ENCODE assay signal across 26 mouse cellular contexts in the genomic region with DNA sequence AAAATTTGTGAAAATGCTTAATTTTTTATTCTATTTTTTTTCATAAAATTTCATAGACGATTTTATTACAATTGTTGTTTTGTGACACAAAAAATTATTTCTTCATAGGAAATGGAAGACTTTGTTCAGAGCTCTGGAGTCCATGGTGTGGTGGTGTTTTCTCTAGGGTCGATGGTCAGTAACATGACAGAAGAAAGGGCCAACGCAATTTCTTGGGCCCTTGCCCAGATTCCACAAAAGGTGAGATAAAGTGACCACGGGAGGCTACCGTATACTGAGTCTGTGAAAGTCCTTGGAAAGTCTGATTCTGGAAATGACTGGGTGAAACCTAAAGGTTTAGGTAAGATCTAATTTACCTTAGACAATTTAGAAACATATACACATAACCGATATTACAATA. TPM values are rescaled to one million over a fixed set of nuclear protein-coding genes. Genes with fewer than 3 reads are reported as not detected.
DNase-seq lines count a peak whose midpoint lies in the region; ATAC-seq and TF ChIP-seq lines count a peak whose summit lies in the region.
"Had no signal": no experiment of that assay in that cellular context is flagged by ENCODE, and none has a peak within 500 bp of the region (broad histone marks: within the 10 kb centered on the region; RNA-seq: fewer than 3 reads in every experiment).

No protein-coding gene starts in this region.

- no peak overlapping the region for H3K4me2 ChIP-seq in embryonic facial prominence, embryonic 13.5 days
- no peak overlapping the region for H3K4me2 ChIP-seq in liver, embryonic 11.5 days
- no peak overlapping the region for H3K4me2 ChIP-seq in liver, embryonic 16.5 days (ENCODE audit: low read depth, low read length)
- no peak overlapping the region for H3K4me2 ChIP-seq in liver, embryonic 12.5 days
- H3K4me2 ChIP-seq: forebrain, embryonic 12.5 days had no signal

- WGBS in embryonic facial prominence, embryonic 13.5 days: 84% methylated on average over 6 of the region's 6 CpGs
- 86% methylated on average over 6 of the region's 6 CpGs for WGBS in embryonic facial prominence, embryonic 10.5 days
- 19% methylated on average over 6 of the region's 6 CpGs for WGBS in liver, adult 2 months
- WGBS in liver, embryonic 11.5 days: 84% methylated on average over 6 of the region's 6 CpGs
- 57% methylated on average over 6 of the region's 6 CpGs for WGBS in liver, embryonic 16.5 days (ENCODE audit: insufficient replicate concordance)
- 65% methylated on average over 6 of the region's 6 CpGs for WGBS in liver, embryonic 12.5 days (ENCODE audit: insufficient replicate concordance)

- H3K36me3 ChIP-seq in embryonic facial prominence, embryonic 13.5 days: no peaks in the 10 kb centered on the region
- H3K36me3 ChIP-seq in embryonic facial prominence, embryonic 10.5 days (replicated peaks): no peaks in the 10 kb centered on the region
- H3K36me3 ChIP-seq in liver, adult 2 months (ENCODE audit: control insufficient read depth, insufficient read depth, low read length): peaks cover 25% of the 10 kb centered on the region
- no peaks in the 10 kb centered on the region for H3K36me3 ChIP-seq in liver, embryonic 11.5 days (ENCODE audit: control insufficient read depth, insufficient read depth, low read length)
- H3K36me3 ChIP-seq in liver, embryonic 16.5 days (ENCODE audit: control insufficient read depth, insufficient read depth): no peaks in the 10 kb centered on the region
- H3K36me3 ChIP-seq in liver, embryonic 12.5 days: no peaks in the 10 kb centered on the region
- H3K36me3 ChIP-seq: forebrain, embryonic 12.5 days; G1E had no signal

- TF ChIP-seq POLR2A in liver, adult 2 months (IDR thresholded peaks at IDR 0.05; ENCODE audit: extremely low read depth, insufficient read depth, low read length): no peak

- no peaks in the 10 kb centered on the region for H3K9me3 ChIP-seq in embryonic facial prominence, embryonic 13.5 days
- H3K9me3 ChIP-seq in embryonic facial prominence, embryonic 10.5 days: no peaks in the 10 kb centered on the region
- H3K9me3 ChIP-seq in liver, embryonic 11.5 days (ENCODE audit: control insufficient read depth, low read length): no peaks in the 10 kb centered on the region
- no peaks in the 10 kb centered on the region for H3K9me3 ChIP-seq in liver, embryonic 16.5 days (replicated peaks; ENCODE audit: control insufficient read depth, low read length)
- H3K9me3 ChIP-seq in liver, embryonic 12.5 days (replicated peaks): no peaks in the 10 kb centered on the region
- H3K9me3 ChIP-seq: forebrain, embryonic 12.5 days; G1E had no signal

- ATAC-seq in embryonic facial prominence, embryonic 13.5 days (ENCODE audit: insufficient number of reproducible peaks, insufficient read depth, low FRiP score, low TSS enrichment, low read depth): 0 out of 2 replicates have a peak, but pooled peaks have one; percentile 56
- no peak for ATAC-seq in liver, embryonic 11.5 days (replicated peaks; ENCODE audit: low FRiP score)
- peak; percentile 67; the same call in 1 of the 2 replicates for ATAC-seq in liver, embryonic 16.5 days (ENCODE audit: low read depth)
- no peak for ATAC-seq in liver, embryonic 12.5 days
- ATAC-seq: activated CD4-positive, CD25-positive, alpha-beta regulatory T cell, adult 4 months; CD4-positive, CD25-positive, alpha-beta regulatory T cell, adult 4 months; forebrain, embryonic 14.5 days; forebrain, embryonic 16.5 days; Patski had no signal

- no peaks in the 10 kb centered on the region for H3K4me1 ChIP-seq in embryonic facial prominence, embryonic 13.5 days
- no peaks in the 10 kb centered on the region for H3K4me1 ChIP-seq in embryonic facial prominence, embryonic 10.5 days
- peaks cover 7% of the 10 kb centered on the region for H3K4me1 ChIP-seq in liver, adult 2 months (ENCODE audit: control insufficient read depth, insufficient read depth, low read length)
- no peaks in the 10 kb centered on the region for H3K4me1 ChIP-seq in liver, embryonic 11.5 days (replicated peaks; ENCODE audit: control insufficient read depth, insufficient read depth, low read length)
- H3K4me1 ChIP-seq in liver, embryonic 16.5 days (ENCODE audit: control insufficient read depth, low read depth, low read length): no peaks in the 10 kb centered on the region
- no peaks in the 10 kb centered on the region for H3K4me1 ChIP-seq in liver, embryonic 12.5 days
- H3K4me1 ChIP-seq: forebrain, embryonic 12.5 days had no signal

- DNase-seq in embryonic facial prominence, embryonic 10.5 days (ENCODE audit: low spot score): no peak
- DNase-seq in liver, adult 2 months (ENCODE audit: extremely low read depth, low read depth, low spot score): peak; percentile 82
- no peak for DNase-seq in liver, embryonic 11.5 days (ENCODE audit: low spot score)
- DNase-seq: adrenal gland, adult 8-10 months; adrenal gland, postnatal 14 days; B cell, adult 2 months; cerebellum, adult 11-12 months; cerebellum, adult 2 months; cerebellum, adult 9-10 months; cerebellum, postnatal 10 days; cerebellum, postnatal 25 days had no signal

- no peaks in the 10 kb centered on the region; the same call in 1 of the 2 replicates for H3K79me2 ChIP-seq in liver, adult 2 months (ENCODE audit: control insufficient read depth, insufficient read depth, low read length)

- no peak overlapping the region for H3K4me3 ChIP-seq in embryonic facial prominence, embryonic 13.5 days
- no peak overlapping the region for H3K4me3 ChIP-seq in embryonic facial prominence, embryonic 10.5 days
- peak overlapping the region; percentile 26; the same call in 1 of the 2 replicates for H3K4me3 ChIP-seq in liver, adult 2 months (ENCODE audit: insufficient read depth, low read depth, low read length)
- H3K4me3 ChIP-seq in liver, embryonic 11.5 days (ENCODE audit: low read depth, low read length): no peak overlapping the region
- H3K4me3 ChIP-seq in liver, embryonic 16.5 days (ENCODE audit: low read depth, low read length): no peak overlapping the region
- H3K4me3 ChIP-seq in liver, embryonic 12.5 days: no peak overlapping the region
- H3K4me3 ChIP-seq: forebrain, embryonic 12.5 days had no signal

- no peaks in the 10 kb centered on the region for H3K27me3 ChIP-seq in embryonic facial prominence, embryonic 13.5 days
- no peaks in the 10 kb centered on the region for H3K27me3 ChIP-seq in embryonic facial prominence, embryonic 10.5 days (replicated peaks; ENCODE audit: low read depth, poor library complexity, severe bottlenecking)
- H3K27me3 ChIP-seq in liver, adult 2 months (ENCODE audit: control insufficient read depth, insufficient read depth, low read length): no peaks in the 10 kb centered on the region
- H3K27me3 ChIP-seq in liver, embryonic 11.5 days (replicated peaks; ENCODE audit: control insufficient read depth, insufficient read depth, low read length): no peaks in the 10 kb centered on the region
- H3K27me3 ChIP-seq in liver, embryonic 16.5 days (ENCODE audit: control insufficient read depth, insufficient read depth, low read depth, low read length): no peaks in the 10 kb centered on the region
- H3K27me3 ChIP-seq in liver, embryonic 12.5 days (replicated peaks): no peaks in the 10 kb centered on the region
- H3K27me3 ChIP-seq: CH12.LX; forebrain, embryonic 12.5 days; Patski had no signal

- TF ChIP-seq CTCF in liver, adult 2 months (IDR thresholded peaks at IDR 0.05; ENCODE audit: low read depth, low read length): no peak

- no peak overlapping the region for H3K27ac ChIP-seq in embryonic facial prominence, embryonic 13.5 days
- no peak overlapping the region for H3K27ac ChIP-seq in embryonic facial prominence, embryonic 10.5 days (replicated peaks)
- no peak overlapping the region; the same call in 1 of the 2 replicates for H3K27ac ChIP-seq in liver, adult 2 months (replicated peaks; ENCODE audit: insufficient read depth, low read depth, low read length)
- no peak overlapping the region for H3K27ac ChIP-seq in liver, embryonic 11.5 days (ENCODE audit: low read depth, low read length)
- no peak overlapping the region for H3K27ac ChIP-seq in liver, embryonic 16.5 days (ENCODE audit: low read length)
- no peak overlapping the region for H3K27ac ChIP-seq in liver, embryonic 12.5 days
- H3K27ac ChIP-seq: forebrain, embryonic 12.5 days had no signal

- no peak overlapping the region for H3K9ac ChIP-seq in embryonic facial prominence, embryonic 13.5 days
- H3K9ac ChIP-seq in liver, adult 2 months (ENCODE audit: low read depth, low read length): no peak overlapping the region
- H3K9ac ChIP-seq in liver, embryonic 11.5 days (ENCODE audit: low read depth, low read length): no peak overlapping the region
- no peak overlapping the region for H3K9ac ChIP-seq in liver, embryonic 16.5 days (ENCODE audit: low read depth, low read length)
- H3K9ac ChIP-seq in liver, embryonic 12.5 days: no peak overlapping the region
- H3K9ac ChIP-seq: forebrain, embryonic 12.5 days had no signal

RNA-seq across cellular contexts. Expression of a gene that starts 4.1 kb away (rescaled TPM):
- not detected in 2 replicates for polyA plus RNA-seq in embryonic facial prominence, embryonic 13.5 days (2015; fragmentation: Nextera tagmentation; extraction: Ambion mirVana)
- not detected in 2 replicates for polyA plus RNA-seq in embryonic facial prominence, embryonic 10.5 days (2016; fragmentation: Nextera tagmentation; extraction: Ambion mirVana)
- 107 and 127 TPM in 2 replicates for total RNA-seq in liver, adult 2 months (2014; rRNA removed)
- 20.8 and 26.0 TPM in 2 replicates for polyA plus RNA-seq in liver, adult 2 months (2012; rRNA removed)
- polyA plus RNA-seq in liver, embryonic 11.5 days (2014; fragmentation: Nextera tagmentation; extraction: Ambion mirVana): 0.30 and 0.38 TPM in 2 replicates
- 1.1 and 1.3 TPM in 2 replicates for polyA plus RNA-seq in liver, embryonic 16.5 days (2015; fragmentation: Nextera tagmentation; extraction: Ambion mirVana)
- 0.32 and 0.51 TPM in 2 replicates for polyA plus RNA-seq in liver, embryonic 12.5 days (2016; fragmentation: Nextera tagmentation; extraction: Ambion mirVana)
- total RNA-seq: adrenal gland, postnatal 36 days; CH12.LX had no signal
- polyA plus RNA-seq: activated CD4-positive, CD25-positive, alpha-beta regulatory T cell, adult 4 months; CD4-positive, CD25-positive, alpha-beta regulatory T cell, adult 4 months; cerebellum, adult 2 months; cortical plate, adult 2 months; embryonic facial prominence, embryonic 11.5 days; embryonic facial prominence, embryonic 14.5 days; forebrain, embryonic 12.5 days; forebrain, embryonic 14.5 days; forebrain, embryonic 16.5 days; G1E; Patski had no signal

Comparison
In these comparisons a context has a peak if more than half of its experiments do, and no peak if none do; other contexts are left out.
1. ATAC-seq: peak in embryonic facial prominence, embryonic 13.5 days (single experiment) and liver, embryonic 16.5 days (single experiment); none in liver, embryonic 11.5 days (single experiment) and liver, embryonic 12.5 days (single experiment).